Mouse (Mus musculus) lung, adult 18-20 months (tissue): ENCODE results near the gene Rhobtb3.
A peak's percentile ranks its signal among the peaks of the same experiment; 100 is the strongest.
"Not testable (repeated sequence)": the region's sequence is repeated elsewhere in the genome, so short reads cannot be mapped to it uniquely, and the experiment has no call there.

ENCODE experiments used
- DNase-seq, 2 experiments: peaks; one replicate each; pipeline ENCODE4 v3.0.0; 2022; ENCODE audit warnings: mixed read lengths in 2 of 2

Gene Rhobtb3

DNA sequence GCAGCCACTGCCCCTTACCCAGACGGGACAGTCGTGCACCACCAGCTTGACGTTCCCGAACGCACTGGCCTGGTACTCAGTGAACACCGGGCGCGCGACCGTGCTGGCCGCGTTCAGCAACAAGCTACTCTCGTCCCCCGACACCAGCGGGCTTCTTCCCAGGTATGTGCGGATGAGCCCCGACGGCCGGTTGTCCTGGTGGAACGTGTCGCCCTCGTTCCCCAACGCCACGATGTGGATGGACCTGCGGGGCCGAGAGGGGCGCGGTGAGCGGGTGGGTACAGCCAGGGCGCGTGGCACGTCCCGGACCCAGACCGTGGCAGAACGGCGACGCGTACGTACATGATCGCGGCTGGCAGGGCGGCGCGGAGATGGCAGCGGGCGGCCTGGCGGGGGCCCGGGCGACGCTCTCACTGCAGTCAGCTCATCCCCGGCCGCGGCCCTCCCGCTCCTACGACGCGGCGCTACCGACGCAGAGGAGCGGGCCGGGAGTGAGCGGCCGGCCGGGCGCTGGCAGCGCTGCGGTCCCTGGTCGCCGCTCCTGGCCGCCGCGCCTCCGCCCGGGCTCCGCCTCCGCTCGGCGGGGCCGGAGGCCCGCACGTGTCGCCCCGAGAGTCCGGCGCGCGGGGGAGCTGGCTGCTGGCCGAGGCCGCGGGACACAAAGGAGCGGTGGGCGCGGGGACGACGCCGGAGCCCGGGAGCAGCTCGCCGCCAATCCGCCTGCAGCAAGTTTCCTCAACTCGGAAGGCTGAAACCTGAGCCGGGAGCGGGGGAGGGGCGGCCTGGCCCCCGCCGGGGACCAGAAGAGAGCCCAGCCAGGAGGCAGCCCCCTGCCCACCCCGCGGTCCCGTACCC, at the start of gene Rhobtb3:
Gene Rhobtb3 (minus strand): TSS at position 737 of the 855 bp plus-strand sequence.
- DNase-seq, result peak; percentile 55 to 58

DNA sequence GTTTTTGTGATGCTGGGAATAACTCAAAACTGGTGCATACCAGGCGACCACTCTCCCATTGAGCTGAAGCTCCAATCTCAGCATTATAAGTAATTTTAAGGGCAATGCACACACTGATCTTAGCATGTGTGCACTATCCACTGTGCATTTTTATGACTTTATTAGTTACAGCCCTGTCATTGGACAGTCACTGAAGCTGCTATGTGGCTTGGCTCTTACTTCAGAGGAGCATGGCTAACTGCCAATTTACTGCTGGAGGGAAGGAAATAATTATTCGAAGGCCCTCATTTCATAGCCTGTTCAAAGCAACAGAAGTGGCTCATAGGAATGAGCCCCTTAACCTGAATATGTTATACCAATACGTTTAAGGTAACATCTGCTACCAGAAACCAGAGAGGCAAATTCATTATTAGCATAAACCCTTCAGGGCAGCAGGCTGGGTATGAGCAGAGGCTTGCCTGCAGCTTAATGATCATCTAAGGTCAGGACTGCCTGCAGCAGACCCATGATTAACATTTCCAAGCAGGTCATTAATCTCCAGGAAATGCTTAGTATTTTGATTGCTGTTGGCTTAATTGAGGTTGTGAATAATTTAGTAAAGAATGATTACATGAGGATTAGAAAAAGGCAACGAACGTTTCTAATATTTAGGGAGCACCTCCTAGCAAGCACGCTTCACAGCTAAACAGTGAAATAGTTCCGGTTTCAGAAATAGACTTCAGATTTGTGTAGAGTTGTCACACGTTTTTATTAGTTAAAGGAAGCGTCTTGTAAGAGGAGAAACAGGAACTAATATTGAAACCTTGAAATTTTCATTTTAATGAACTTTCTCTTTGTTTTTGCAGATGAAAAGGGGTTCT, 48.7 kb upstream of the Rhobtb3 start:
- DNase-seq, result no peak

DNA sequence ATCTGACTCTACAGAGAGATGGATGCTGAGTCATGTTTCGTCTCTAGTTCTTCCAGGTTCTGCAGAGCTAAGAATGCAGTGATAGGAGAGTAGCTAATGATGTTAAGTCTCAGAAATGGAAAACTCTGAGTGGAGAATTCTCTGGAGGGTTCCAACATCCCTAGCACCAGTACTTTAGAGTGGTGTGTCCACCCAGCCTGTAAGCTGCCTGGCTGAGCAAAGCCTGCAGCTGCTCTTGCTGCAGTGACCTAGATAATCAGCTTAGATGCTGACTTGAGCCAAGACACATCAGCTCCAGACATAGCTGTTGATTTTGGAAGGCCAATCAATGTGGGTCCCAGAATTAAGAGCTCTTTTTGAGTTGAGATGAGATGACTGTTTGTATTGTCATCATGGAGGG, 44.4 kb upstream of the Rhobtb3 start:
- DNase-seq, result no peak

DNA sequence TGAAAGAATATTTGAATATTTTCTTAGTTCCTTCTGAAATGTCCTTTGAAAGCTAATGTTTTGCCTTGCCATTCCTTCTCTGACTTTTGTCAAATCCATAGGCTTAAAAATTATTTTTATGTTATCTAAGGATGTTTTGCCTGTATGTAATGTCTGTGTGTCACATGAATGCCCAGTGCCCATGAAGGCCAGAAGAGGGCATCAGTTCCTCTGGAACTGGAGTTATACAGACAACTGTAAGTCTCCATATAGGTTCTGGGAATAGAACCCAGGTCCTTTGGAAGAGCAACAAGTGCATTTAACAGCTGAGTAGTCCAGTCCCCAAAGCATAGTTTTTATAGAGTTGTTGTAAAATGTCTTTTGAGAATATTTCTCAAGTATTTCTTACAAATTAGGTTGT, 38.2 kb upstream of the Rhobtb3 start:
- peak in 1 of 2 experiments; percentile 5 for DNase-seq

DNA sequence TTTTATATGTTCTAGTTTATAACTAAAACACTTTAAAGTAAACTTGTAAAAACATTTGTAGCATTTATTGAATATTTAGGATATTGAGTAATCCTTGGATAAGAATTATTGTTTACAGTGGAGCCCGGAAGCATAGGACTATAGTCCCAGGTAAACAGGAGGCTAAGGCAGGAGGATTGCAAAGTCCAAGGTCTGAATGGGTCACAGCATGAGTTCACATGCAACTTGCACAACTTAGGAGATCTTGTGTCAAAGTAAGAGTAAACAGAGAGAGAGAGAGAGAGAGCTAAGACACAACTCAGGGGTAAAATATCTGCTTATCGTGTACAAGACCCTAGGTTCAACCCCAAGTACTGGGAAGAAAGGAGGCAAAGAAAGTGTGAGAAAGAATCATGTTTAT, 32.9 kb upstream of the Rhobtb3 start:
- DNase-seq, result no peak

DNA sequence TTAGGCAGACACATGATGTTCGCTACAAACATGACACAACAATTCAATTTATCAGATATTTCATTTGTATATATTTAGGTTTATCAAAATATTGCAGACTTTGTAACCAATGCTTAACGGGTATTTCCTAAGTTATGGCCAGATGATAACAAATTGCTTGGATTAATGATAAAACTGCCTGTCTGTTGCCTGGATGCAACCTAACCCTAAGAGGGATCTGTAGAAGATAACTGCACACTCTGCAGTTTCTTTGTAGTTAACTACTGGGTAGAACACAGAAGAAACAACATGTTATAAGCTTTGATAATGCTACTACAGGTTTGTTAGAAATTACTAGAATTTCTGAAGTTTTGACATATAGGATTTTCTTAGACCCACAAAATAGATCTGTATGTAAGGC, 32.5 kb upstream of the Rhobtb3 start:
- no peak for DNase-seq

DNA sequence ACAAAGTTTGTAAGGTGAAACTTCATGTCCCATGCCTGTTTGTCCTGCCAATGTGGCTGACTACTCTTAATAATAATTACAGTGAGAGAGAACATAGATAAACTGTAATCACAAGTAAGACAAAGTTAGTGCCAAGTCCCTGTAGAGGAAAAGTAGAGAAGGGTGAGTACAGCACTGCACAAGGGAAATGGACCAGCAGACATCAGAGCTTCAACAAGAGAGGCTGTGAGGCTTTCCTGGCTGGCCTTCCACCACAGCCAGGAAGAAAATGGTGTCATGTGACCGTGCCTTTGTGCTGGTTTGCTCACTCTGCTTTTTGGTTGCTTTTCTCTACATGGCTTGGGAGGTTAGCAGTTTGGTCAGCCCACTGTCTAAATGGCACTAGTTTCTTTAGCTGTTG, 31.9 kb upstream of the Rhobtb3 start:
- no peak for DNase-seq

DNA sequence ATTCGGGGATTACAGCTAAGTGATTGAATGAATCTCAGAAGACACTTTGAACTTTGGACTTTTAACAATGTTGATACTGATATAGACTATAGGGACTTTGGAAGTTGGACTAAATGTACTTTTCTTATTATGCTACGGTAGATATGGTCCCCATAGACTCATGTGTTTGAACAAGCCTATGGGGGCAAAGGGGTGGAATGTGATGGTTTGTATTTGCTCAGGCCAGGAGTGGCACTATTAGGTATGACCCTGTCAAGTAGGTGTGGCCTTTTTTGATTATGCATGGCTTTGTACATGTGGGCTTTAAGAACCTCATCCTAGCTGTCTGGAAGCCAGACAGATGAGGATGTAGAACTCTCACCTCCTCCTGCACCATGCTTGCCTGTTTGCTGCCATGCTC, 30.8 kb upstream of the Rhobtb3 start:
- no peak for DNase-seq

DNA sequence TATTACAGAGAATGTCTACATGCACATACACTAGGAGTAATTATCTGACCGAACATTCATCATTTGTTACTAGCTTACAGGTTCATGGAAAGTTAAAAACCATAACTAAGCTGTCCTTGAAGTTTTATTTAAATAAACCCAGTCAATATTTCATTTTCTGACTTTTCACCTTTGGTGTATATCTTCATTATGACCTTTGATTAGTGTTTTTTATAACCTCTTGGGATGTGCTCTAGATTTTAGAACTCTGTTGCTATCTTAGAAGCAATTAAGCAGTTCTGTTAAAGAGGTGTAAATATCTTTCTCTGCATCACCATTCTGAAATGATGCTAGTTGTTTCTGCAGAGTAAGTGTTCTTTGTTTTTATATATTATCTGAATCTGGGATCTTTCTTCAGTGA, 23.1 kb upstream of the Rhobtb3 start, which contains the start of gene Spata9:
Gene Spata9 (plus strand): TSS at position 301 of the 400 bp plus-strand sequence.
- no peak for DNase-seq

DNA sequence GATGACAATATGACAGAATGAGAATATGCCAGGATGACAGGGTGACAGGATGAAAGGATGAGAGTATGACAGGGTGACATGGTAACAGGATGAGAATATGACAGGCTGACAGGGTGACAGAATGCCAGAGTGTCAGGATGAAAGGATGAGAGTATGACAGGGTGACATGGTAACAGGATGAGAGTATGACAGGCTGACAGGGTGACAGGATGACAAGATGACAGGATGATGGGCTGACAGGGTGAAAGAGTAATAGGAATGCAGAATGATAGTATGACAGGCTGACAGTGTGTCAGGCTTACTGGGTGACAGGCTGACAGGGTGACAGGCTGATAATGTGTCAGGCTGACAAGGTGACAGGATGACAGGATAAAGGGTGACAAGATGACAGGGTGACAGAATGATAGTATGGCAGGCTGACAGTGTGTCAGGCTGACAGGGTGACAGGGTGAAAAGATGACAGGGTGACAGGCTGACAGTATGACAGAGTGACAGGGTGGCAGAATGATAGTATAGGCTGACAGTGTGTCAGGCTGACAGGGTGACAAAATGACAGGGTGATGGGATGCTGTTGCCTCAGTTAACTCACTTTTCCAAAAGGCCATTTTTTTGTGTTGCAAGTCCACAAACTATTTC, 11.8 kb upstream of the Rhobtb3 start:
- no peak for DNase-seq

DNA sequence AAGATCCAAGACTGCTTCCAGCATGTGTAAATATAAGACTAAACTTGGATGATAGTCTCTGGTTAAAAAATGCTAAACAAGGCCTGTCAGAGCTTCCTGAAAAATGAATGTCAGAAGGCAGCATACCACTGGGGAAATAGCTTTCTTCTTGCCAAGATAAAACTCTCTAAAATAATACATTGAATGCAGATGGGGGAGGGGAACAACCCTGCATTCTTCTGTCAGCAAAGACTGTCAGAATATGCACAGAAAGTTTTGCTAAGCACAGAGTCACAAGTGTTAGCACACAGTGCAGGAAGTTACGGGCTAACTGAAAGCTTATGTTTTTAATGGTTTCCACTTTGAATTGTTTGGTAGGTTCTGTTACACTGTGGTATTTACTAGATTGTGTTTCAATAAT, 6.6 kb upstream of the Rhobtb3 start:
- DNase-seq, result no peak

DNA sequence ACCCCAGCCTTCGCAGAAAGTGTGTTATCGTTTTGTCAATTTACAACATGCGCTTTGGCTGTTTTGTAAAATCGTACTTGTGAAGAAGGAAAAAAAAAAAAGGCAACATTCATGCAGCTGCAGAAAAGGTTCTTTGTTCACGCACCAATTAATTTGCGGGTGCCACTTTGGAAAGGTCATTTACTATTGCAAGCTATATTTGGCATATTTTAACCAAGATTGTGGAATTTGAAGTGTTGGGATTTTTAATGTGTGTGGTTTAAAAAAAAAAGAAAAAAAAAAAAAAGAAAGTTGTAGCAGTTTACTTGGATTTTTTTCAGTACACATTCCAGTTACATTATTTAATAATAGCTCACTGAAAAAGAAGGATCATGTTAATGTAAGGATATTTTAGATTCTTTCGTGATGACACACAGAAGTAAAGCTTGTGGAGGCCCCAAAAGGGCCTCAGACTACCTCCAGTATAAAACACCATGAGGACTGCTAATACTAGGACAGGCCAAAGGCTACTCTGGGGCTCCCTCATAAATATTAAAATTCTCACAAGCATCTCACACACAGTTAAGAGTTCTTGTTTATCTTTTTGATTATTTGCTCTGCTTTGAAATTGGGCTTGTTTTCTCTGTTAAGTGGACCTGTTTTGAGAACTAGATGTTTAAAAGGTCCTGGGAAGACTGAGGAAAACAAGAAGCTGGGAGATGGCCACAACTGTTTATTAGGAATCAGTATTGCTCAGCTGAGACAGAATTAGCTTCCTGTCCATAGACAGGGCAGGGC, 507 bp upstream of the Rhobtb3 start:
- no peak for DNase-seq

DNA sequence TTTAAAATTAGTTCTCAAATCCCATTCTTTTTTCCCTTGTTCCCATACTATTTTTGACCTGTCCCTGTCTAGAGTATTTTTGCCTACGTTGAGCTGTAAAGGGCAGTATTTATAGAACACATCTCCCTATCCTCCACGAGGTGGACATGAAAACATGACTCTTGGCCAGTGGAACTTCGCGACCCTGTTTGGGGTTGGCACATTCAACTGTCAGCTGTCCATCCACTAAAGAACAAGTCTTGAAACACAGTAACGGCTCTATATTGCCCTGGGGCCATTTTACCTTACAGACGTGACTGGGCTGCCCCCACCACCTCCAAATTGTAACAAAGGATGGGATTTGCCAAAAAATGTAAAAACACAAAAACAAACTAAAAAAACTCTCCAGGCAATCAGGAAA, 994 bp downstream of the Rhobtb3 start:
- DNase-seq, result no peak

DNA sequence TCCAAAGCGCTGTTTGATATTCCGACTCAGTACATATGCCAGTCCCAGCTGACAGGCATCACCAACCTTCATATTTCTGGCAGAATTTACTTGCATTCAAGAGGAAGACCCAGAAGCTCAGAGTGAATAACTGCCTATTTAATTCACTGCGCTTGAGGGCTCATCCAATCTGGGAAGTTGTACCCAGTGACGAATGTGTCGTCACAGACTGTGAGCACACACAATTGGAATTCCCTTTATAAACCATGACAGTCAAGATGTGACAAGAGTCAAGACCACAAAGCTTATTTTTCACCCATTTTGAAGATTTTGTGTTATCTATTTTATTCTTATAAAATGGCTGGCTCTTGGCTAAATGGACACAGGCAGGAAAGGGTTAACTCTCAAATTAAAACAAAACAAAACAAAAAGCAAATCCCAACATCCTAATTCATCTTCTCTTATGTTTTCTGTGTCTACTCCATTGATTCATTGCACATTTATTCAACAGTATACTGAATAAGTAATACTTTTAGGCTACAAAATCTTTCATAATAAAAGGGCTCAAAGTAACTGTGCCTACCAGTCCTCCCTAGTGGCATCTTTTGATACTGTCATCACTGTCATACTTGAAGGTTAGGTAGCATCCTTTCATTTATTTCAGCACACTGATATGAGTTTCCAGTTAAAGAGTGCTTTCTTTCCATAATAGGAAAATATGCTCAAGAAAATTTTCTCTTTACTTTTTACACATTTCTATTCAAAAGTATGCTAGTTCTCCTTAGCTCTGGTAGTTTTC, 2.0 kb downstream of the Rhobtb3 start:
- no peak for DNase-seq

DNA sequence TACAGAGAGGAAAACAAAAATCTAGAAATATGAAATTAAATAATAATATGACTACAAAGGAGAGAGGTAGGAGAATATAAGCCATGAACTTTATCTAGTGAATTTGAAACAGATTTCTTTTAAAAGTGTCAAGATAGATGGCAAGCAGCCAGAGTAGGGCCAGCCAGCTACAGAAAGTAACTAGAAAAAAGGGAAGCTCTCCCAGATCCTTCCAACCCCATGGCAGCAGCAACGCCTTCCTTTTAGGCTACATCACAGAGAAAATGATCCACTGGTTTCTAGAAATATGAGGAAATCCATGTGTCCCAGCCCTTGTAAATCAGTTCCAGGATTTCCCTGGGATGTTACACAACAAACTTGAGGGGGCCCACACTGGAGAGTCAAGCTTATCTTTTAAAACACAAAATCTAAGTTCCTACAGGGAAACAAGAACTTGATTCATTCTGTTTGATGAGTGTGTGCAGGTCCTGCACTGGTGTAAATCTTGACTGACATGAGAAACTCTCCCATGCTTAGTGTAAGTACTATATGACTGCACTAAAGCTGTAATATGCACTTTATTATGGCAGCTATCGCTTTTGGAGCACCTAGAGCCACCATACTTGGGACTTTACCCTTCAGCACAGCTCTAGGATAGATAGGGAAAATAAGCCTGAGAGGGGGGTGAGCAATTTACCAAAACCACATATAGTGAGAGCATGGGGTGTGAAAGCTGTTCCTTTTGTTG, 2.8 kb downstream of the Rhobtb3 start:
- DNase-seq, result no peak

DNA sequence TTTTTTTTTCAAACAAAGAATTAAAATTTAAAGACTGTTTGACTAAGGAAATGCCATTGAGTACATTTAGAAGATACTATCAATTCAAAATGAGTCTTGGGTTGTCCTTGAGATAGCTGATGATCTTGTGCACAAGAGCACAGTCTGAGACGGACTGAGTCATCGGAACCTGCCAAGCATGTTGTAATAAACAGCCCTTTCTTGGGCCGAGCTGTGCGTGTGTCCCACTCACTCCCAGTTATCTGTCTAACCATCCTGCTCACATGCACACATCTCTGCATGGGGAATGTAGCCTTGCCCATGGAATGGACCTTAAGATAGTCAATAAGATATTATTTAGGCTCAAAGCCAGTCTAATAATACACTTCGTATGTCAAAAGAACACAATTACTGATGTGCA, 4.9 kb downstream of the Rhobtb3 start:
- no peak for DNase-seq

DNA sequence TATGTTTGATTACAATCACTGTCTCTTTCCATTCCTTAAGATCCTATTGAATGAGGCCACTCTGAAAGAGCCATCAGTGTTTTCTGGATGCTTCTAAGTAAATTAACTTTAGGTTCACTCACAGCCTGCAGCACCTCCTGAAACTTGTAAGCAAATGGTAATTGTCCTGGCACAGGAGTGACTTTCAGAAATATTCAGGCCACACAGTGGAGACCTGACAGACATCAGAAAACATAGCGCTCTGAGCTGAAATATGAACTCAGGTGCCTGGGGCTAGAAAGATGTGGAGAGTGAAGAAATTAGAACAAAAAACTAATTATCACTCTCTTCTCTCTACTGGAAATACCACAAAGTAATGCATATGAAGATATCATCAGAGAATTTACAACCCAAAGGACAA, 10.4 kb downstream of the Rhobtb3 start:
- DNase-seq, result no peak

DNA sequence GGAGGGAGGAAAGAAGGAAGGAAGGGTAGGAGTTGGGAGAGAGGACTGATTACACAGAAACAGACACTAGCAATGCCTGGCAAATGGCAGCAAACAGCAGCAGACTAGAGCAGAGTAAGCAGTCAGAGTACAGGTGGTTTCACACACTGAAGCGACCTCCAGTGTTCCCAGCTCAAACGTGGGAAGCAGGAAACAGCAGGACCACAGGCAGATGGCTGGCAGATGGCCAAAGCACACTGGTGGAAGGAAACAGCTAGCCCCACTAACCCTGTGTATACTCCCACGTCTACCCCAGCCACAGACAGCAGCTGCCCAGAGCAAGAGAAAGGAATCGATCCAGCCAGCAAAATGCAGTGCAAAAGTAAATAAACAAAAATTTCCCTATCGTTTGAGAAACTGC, 12.7 kb downstream of the Rhobtb3 start:
- no peak for DNase-seq

DNA sequence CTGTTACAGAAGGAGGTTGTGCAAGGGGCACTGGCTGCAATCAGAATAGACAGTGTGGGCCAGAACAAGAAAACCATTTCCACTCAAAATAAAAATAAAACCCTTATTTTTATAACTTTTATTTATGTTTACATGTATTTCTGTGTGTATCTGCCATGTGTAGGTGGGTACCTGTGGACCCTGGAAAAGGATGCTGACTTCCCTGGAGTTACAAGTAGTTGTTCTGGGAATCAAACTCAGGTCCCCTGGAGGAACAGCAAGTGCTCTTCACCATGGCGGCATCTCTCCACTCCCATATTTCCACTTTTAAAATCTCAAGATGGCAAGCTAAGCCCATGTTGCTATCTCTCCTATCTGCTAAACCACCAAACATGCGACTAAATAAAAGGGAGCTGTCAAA, 13.1 kb downstream of the Rhobtb3 start:
- no peak for DNase-seq

DNA sequence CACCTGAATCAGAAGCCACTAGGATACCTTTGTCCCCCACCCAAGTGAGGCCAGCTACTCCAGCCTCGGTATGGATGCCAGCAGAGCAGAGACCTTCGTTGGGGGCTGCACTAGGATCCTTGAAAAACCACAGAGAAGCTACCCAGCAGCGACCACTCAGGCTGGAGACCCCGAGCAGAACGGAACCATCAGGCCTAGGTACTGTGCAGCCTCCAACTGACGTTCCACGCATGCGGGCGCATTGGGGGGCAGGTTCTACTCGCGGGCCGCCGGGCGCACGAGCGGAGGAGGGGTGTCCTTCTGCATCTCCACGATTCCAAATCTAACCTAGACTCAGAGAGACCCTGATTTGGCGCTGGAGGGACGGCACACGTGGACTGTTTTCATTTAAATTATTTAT, 13.7 kb downstream of the Rhobtb3 start:
- no peak for DNase-seq

DNA sequence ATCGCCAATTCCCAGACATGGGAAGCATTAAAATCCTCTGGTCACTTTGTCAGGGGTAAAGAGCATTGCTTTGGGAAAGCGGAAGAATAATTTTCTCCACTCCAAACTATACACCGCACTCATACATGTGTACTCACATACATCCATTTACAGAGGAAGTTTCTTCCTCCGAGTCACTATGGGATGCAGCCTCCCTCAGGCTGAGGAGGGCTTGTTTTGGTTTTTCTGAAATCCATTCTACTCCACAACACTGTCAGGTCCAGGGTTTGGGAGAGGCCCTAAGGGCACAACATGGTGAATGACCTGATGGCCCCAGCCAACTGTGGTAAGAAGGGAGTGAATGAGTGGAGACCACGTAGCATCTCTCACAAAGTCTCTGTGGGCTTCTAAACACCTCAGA, 14.7 kb downstream of the Rhobtb3 start:
- not testable (repeated sequence) for DNase-seq
